Mouse (Mus musculus) heart, postnatal 0 days (tissue): ENCODE data around the gene Ube2r2. TPM values are rescaled to one million over a fixed set of nuclear protein-coding genes. Genes with fewer than 3 reads are reported as not detected.

Experiments
- ATAC-seq: fragments of 200-750 bp; cut with Nextera tagmentation; 2 replicates; pipeline ENCODE4 v1.8.0; 2017; ENCODE audit warnings: low read depth, moderate number of reproducible peaks, moderate library complexity; ENCODE audit not compliant: insufficient read depth
- DNase-seq: peaks from one replicate; pipeline ENCODE4 v3.0.0-alpha.2; 2016; ENCODE audit warnings: low spot score
- H3K27ac ChIP-seq: fragments of 300-500 bp; sonication (generic); 2 replicates; pipeline ENCODE4 v1.5.1; 2014; ENCODE audit warnings: low read depth, mild to moderate bottlenecking
- H3K27me3 ChIP-seq: fragments of 300-500 bp; sonication (generic); 2 replicates; pipeline ENCODE4 v1.6.1; 2014; ENCODE audit warnings: low read length, mixed read lengths; ENCODE audit not compliant: control insufficient read depth, insufficient read depth
- H3K36me3 ChIP-seq: fragments of 300-500 bp; sonication (generic); replicated peaks from 2 replicates; pipeline ENCODE4 v1.6.1; 2014; ENCODE audit warnings: low read length, mixed read lengths; ENCODE audit not compliant: control insufficient read depth, insufficient read depth
- H3K4me1 ChIP-seq: fragments of 300-500 bp; sonication (generic); 2 replicates; pipeline ENCODE4 v1.6.1; 2014; ENCODE audit warnings: antibody characterized with exemption; ENCODE audit not compliant: control insufficient read depth, insufficient read depth
- H3K4me2 ChIP-seq: fragments of 300-500 bp; sonication (generic); 2 replicates; pipeline ENCODE4 v1.6.1; 2014; ENCODE audit warnings: low read depth, mild to moderate bottlenecking, low read length, moderate library complexity
- H3K4me3 ChIP-seq: fragments of 300-500 bp; sonication (generic); 2 replicates; pipeline ENCODE4 v1.5.1; 2014; ENCODE audit warnings: low read depth, low read length
- H3K9ac ChIP-seq: fragments of 300-500 bp; sonication (generic); replicated peaks from 2 replicates; pipeline ENCODE4 v1.6.1; 2014; ENCODE audit warnings: low read depth, low read length, mixed read lengths
- H3K9me3 ChIP-seq: fragments of 300-500 bp; sonication (generic); replicated peaks from 2 replicates; pipeline ENCODE4 v1.6.1; 2016; ENCODE audit warnings: low read length; ENCODE audit not compliant: control insufficient read depth
- CTCF ChIP-seq: IDR thresholded peaks from 2 replicates; pipeline ENCODE4 v1.5.1; 2016; ENCODE audit warnings: antibody characterized with exemption, control low read depth, low read depth
- EP300 ChIP-seq: IDR thresholded peaks from 2 replicates; pipeline ENCODE4 v1.6.1; 2016; ENCODE audit warnings: antibody characterized with exemption, low read depth
- WGBS: fragments of 180-500 bp; shearing (Covaris S2); extraction: QIAGEN DNeasy Blood & Tissue Kit; methylation state at CpG from one replicate; pipeline ENCODE4 v1.1.7; 2014; 5-methylcytosine and 5-hydroxymethylcytosine counted together
- polyA plus RNA-seq: library from polyadenylated mRNA; unstranded; fragments of >200 nt; fragmentation: Nextera tagmentation; extraction: Ambion mirVana; gene quantifications from 2 replicates; pipeline ENCODE4 v1.2.1, GENCODE M21; 2015
- total RNA-seq: library from RNA; depleted of rRNA; stranded (reverse); fragments of >200 nt; gene quantifications from 2 replicates; pipeline ENCODE4 v1.2.3, GENCODE M21; 2014; ENCODE audit warnings: low replicate concordance

The Ube2r2 gene
- total and polyA plus RNA-seq, 2 experiments from 2014 or later = 48.9 to 60.9 TPM

DNA sequence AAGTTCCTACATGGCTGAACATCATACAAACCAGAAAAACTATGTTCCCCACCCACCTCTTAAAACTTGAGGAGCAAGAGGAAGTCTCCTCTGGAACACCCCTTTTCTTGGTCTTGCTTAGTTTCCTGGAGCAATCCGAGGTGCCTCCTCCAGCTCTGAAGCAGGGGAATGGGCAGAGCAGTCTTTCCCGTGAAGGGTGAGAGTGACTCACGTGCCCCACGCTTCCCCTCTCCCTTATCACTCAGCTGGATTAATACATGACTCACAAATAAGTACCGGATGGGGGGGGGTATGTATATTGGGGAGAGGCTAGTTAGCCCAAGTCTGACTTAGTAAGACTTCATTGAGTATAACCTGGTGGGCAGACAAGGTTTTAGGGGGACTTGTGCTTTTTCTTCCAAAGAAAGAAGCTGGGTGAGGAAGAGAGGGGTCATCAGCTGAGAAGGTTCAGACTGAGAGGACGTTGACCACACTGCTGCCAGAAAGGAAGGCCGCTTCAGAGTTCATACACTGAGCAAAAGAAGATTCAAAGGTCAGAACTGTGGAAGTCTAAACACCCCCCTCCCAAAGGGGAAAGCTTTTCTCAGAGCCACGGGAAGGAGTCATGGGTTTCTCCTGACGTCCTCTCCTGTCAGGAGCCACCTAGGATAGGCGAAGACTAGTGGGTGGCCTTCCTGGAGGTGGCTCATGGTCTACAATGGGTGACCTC, 26.7 kb upstream of the Ube2r2 start:
- no peak for TF ChIP-seq CTCF
- TF ChIP-seq EP300 = no peak
- WGBS = 49% methylated on average over 10 of the region's 10 CpGs
- Histone ChIP-seq H3K9ac (no peak overlapping the region), H3K9me3 (no peaks in the 10 kb centered on the region), H3K36me3 (peaks cover 2% of the 10 kb centered on the region), H3K4me2 (no peak overlapping the region), H3K27me3 (no peaks in the 10 kb centered on the region), H3K4me3 (no peak overlapping the region), H3K27ac (no peak overlapping the region), H3K4me1 (no peaks in the 10 kb centered on the region)
- ATAC-seq (no peak), DNase-seq (no peak)

DNA sequence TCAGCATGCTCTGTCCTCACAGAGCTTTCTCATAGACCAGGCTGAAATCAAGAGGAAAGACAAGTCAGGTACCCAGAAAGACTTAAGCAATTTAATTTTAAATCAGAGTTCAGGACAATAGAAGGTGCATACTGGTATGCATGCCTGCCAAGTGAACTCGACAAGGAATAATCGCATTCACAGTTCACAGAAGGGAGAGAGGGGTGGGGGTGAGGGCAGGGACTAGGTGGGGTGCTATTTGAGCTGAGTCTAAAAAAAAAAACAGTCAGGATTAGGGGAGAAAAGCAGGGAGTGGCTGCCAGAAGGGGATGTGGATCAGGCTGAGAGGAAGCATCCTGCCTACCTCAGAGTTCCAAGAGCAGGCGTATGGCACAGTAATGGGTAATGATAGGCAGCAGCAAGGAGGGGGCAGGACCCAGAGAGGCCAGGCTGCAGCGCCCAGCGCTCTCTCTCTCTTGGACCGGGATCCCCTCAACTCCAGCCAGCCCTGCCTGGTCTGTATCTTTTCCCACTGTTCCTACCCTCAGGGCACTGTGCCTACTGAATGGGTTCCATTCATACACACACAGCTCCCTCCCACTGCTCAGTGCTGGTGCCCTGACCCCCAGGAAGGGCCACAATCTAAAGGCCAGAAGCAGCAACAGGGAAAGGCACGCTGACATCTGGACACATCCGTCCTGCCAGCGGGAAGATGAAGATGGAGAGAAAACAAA, 21.0 kb upstream of the Ube2r2 start:
- H3K27me3 ChIP-seq = no peaks in the 10 kb centered on the region
- H3K36me3 ChIP-seq = peaks cover 56% of the 10 kb centered on the region
- no peak overlapping the region for H3K4me2 ChIP-seq
- H3K4me3 ChIP-seq = no peak overlapping the region
- ATAC-seq (no peak), DNase-seq (no peak)
- H3K27ac ChIP-seq = no peak overlapping the region
- H3K4me1 ChIP-seq = no peaks in the 10 kb centered on the region
- no peaks in the 10 kb centered on the region for H3K9me3 ChIP-seq
- TF ChIP-seq EP300 (no peak), CTCF (no peak)
- no peak overlapping the region for H3K9ac ChIP-seq
- 84% methylated on average over 9 of the region's 9 CpGs for WGBS

DNA sequence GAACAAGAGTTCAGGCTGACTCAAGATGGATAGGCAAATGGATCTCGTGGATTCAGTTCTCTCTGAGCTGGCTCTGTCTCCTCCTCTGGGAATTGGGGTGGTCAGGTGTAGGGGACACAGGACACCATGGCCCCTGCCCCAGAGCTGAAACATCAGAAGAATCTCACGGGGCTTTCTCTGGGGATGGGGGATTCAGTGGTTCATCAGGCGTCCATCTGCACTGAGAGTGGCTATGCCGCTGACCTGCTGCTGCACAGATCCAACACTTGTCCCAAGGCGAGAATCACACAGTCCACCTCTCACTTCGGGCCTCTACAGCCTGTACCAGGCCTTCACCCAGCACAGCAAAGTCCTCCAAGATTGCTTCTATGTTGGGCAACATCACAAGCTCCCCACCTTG, 20.5 kb upstream of the Ube2r2 start:
- TF ChIP-seq EP300 = no peak
- no peak overlapping the region for H3K27ac ChIP-seq
- ATAC-seq = no peak
- peaks cover 62% of the 10 kb centered on the region for H3K36me3 ChIP-seq
- no peak overlapping the region for H3K4me2 ChIP-seq
- no peak overlapping the region for H3K9ac ChIP-seq
- H3K4me1 ChIP-seq = no peaks in the 10 kb centered on the region
- no peak for DNase-seq
- no peak overlapping the region for H3K4me3 ChIP-seq
- H3K27me3 ChIP-seq = no peaks in the 10 kb centered on the region
- H3K9me3 ChIP-seq = no peaks in the 10 kb centered on the region
- 86% methylated on average over 6 of the region's 6 CpGs for WGBS

DNA sequence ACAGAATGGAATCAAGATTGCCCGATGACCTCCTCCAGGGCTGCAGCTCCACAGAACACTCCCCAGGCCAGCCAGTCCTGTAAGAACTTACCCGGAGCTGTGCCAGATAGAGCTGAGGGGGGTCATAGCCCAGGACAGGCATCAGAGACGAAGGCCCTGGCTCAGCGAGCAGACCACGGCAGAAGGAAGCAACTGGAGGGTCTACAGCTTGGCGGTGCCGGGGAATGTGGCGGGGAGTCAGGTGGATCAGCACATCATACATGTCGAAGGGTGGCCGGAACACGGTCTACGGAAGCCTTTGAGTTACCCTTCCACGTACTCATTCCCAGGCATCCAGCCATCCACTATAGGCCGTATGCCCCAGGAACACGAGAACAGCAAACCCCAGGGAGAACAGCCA, 19.8 kb upstream of the Ube2r2 start:
- Histone ChIP-seq H3K9ac (no peak overlapping the region), H3K9me3 (no peaks in the 10 kb centered on the region), H3K4me1 (no peaks in the 10 kb centered on the region), H3K4me3 (no peak overlapping the region), H3K27ac (no peak overlapping the region), H3K4me2 (no peak overlapping the region), H3K27me3 (no peaks in the 10 kb centered on the region), H3K36me3 (peaks cover 69% of the 10 kb centered on the region)
- DNase-seq (no peak), ATAC-seq (no peak)
- TF ChIP-seq CTCF (no peak), EP300 (no peak)
- WGBS = 92% methylated on average over 15 of the region's 15 CpGs

DNA sequence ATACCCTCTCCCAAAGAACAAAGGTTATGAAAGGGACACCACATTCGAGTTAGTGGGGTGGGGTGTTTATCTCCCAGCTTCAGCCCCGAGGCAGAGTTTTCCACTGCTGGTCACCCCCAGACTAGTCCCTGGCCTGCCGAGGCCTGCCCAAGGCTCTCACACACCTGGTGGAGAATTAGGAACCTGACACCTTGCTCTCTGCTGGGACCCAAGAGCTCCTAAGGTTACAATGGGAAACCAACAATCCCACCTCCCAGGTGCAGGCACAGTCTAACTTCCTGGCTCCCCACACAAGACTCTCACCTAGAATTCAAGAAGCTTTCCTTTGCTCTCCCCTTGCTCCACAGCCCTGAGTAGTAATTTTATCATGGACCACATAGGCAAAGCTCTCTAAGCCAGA, 18.7 kb upstream of the Ube2r2 start:
- no peak for ATAC-seq

More for the DNA sequence above, 18.7 kb upstream of the Ube2r2 start:
- DNase-seq = no peak
- H3K27ac ChIP-seq = no peak overlapping the region
- H3K4me2 ChIP-seq = no peak overlapping the region
- no peak overlapping the region for H3K9ac ChIP-seq
- TF ChIP-seq CTCF (no peak), EP300 (no peak)
- H3K36me3 ChIP-seq = peaks cover 79% of the 10 kb centered on the region
- H3K27me3 ChIP-seq = no peaks in the 10 kb centered on the region
- H3K9me3 ChIP-seq = no peaks in the 10 kb centered on the region
- H3K4me3 ChIP-seq = no peak overlapping the region
- WGBS = 78% methylated on average over 3 of the region's 3 CpGs
- no peaks in the 10 kb centered on the region for H3K4me1 ChIP-seq
